Mouse (Mus musculus): ENCODE measurements around the gene Fam172a.

DNA sequence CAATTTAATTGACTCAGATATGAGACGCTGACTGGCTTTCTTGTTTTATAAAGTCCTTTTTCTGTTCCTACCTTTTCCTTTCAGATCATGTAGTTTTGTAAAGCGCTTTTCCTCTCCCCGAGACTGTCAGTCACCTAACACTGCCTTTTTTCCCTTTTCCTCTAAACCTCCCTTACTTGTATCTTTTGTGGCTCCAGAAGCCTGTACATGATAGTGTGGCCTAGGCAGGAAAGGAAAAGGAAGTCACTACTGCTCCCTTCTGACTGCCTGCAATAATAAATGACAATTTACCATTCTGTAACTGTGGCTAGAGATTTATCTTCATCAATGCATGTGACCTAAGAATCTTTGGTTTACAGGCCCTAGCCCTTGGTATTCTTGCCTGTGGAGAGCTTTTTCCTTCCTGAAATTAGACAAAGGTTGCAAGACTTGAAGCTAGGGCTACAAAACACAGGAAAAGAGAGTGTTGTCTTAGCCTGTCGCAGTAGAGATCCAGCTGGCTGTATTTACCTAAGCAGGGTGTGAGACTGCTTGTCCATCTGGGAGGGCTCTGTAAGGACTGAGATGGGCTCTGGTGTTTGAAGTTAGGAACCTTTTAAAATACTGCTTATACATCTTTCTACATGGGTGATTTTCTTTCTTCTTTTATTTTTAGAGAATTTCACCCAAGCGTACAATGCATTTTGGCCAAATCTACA, 289.5 kb downstream of the Fam172a start:
- TF ChIP-seq CTCF (IDR thresholded peaks at IDR 0.05; ENCODE audit: extremely low read depth, insufficient read length, insufficient replicate concordance, low read depth, low read length) (no peak), POLR2A (IDR thresholded peaks at IDR 0.05; ENCODE audit: low read depth, low read length) (no peak)

Data from small intestine, adult 2 months (tissue).